Mouse (Mus musculus): Measurements from ENCODE around the gene Ly6g6f.

The Ly6g6f gene

DNA sequence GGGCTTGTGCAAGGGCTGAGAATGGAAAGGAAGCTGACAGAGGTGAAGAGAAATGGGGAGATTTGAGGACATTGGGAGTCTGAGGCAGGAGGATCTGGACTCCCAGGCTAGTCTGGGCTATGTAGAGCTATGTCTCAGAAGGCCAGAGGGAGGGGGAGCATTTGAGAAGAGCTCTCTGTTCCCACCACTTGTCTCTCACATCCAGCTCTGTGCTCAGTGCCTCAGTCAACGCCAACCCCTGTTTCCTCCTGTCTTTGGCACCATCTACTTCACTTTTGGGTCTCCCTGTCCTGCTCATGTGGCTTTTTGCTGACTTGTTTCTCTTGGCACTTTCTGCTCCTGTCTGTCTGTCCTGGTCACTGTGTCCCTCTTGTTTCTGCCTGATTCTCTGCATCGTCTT is 8.1 kb downstream of the Ly6g6f start:
- DNase-seq = no peak

DNA sequence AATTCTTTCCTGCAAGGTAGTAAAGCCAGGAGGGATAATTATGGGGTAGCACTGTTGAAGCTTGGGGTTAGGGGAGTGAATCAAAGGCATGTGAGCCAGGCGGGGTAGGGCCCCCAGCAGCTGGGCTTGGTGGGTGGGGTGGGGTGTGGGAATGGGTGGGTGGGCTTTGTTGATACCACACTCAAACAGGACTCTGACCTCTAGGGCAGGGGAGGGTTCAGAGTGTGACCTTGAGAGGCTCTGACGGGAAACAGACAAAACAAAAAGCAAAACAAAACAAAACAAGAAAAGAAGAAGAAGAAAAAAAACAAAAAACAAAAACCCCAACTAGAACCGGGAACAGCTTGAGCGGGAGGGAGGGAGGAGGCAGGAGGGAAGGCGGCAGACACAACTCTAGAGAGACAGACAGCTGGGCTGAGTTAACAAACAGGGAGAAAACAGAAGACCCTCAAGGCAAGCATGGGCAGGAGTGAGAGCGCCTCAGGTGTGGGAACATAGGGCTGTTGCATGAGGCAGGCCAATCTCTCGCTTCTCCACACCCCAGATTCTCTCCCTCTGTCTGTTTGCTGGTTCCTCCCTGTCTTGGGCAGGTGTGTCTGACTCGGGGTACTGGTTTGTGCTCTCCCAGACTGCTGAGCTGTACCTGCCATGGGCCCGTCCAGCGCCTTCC is 8.8 kb downstream of the Ly6g6f start, which contains the start of gene Ly6g6e:
Ly6g6e (plus strand) TSS at position 396 of the 670 bp plus-strand sequence.
- DNase-seq = no peak

DNA sequence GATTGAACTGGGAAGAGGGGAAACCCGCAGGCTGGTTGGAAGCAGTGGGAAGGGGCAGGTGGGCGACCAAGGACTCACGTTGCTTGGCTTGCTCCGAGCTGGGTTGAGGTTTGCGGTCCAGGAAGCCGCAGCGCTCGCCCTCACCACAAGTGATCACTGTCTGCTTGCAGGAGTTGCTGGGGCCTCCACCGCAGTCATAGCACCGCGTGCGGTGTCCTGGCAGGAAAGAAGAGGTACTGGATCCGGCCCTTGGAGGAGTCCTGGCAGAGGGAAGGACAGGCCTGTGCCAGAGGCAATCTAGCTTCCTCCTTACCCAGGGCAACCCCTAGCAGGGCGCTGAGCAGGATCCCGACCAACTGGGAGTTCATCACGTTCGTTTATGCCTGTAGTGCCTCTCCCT is 11.3 kb downstream of the Ly6g6f start:
- DNase-seq = peak; percentile 22

DNA sequence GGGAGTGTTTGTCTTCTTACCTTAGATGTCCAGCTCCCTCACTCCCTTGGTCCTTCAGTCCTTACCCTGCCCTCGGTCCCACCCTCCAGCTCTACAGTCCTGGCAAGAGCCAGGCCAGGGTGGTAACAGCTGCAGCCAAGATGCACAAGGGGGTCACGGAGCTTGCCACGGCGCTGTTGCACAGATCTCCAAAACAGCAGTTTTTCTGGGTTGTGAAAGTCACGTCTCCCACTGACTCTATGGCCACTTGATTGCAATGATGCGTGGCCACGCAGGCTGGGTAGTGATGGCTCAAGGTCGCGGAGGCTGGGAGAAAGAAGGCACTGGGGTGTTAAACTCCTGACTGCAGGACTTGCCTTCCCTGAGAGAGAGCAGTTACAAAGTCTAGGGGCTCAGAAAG is 14.0 kb downstream of the Ly6g6f start:
- DNase-seq = no peak

DNA sequence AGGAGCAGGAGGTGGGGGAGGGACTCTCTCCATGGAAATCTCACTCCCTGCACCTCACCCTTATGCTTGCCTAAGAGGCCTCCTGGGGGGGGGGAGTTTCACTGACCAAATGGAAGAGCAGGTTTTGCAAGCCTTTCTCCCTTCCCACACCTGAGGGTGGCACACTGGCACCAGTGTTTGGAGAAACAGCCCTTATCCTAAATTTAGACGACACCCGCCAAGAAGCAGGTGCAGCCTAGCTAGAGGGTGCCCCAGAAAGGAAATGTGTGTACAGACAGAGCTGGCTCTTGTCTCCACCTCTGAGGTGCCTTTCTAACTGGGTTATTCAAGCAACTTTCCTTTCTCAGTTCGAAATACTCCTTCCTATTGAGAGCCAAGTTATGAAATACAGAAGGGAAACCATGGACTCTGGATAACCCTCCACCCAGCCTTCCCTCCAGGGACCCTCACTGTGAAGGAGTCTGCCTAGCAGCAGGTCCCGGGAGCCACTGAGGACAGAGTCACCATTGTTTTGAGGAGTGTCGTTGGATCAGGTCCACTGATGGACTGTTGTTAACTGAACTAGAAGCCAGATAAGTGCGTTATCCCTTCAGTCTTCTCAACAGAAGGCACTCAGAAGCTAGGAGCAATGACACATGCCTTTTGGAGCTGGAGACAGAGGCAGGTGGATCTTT is 14.7 kb downstream of the Ly6g6f start:
- DNase-seq = peak; percentile 68

DNA sequence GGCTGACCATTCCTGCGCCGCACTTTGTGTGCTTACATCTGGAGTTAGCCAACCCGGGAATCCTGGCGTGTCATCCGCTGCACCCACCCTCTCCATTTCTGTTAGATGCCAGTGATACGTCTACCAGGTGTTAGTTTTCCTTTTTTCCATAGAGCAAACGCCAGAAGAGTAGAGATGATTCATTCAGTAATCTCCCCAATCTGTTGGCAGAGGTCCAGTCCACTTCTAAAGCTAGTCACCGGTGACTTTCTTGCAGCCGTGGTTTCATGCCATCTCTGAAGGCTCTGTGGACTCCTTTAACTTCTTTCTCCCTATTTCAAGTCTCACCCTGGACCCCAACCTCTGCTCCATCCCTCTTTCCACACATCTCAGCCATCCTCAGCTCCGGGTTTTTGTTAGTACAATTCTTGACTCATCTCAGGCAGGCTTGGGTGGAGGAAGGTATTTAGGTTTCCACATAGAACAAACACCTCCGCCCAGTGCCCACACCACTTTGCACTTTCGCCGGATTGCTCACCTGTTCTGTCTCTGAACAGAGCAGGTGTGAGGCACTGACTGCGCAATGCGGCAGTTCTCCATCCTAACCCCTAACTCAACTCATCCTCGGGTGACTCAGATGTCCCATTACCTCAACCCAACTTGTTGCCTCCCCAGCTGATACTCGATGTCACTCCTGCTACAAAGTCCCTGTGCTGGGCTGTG is 17.0 kb downstream of the Ly6g6f start:
- no peak for DNase-seq

DNA sequence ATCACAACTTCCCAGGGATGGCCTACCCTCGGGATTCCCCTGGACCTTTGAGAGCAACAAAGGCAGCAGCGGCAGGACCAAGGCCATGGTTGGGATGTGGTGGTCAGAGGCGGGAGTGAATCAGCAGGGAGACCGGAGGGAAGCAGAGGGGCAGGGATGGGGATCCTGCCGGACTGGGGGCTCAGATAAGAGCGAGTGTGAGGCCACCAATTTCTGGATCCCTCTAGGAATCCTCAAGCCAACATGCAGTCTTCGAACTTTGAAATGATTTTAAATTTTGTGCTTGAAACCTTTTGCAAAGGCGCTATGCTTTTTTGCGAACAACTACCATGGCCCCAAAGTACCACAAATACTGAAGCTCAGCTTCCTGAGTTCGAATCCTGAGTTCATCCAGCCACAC is 19.3 kb downstream of the Ly6g6f start, which contains the start of gene Mpig6b:
Mpig6b (minus strand) TSS at position 101 of the 400 bp plus-strand sequence.
- DNase-seq = no peak

DNA sequence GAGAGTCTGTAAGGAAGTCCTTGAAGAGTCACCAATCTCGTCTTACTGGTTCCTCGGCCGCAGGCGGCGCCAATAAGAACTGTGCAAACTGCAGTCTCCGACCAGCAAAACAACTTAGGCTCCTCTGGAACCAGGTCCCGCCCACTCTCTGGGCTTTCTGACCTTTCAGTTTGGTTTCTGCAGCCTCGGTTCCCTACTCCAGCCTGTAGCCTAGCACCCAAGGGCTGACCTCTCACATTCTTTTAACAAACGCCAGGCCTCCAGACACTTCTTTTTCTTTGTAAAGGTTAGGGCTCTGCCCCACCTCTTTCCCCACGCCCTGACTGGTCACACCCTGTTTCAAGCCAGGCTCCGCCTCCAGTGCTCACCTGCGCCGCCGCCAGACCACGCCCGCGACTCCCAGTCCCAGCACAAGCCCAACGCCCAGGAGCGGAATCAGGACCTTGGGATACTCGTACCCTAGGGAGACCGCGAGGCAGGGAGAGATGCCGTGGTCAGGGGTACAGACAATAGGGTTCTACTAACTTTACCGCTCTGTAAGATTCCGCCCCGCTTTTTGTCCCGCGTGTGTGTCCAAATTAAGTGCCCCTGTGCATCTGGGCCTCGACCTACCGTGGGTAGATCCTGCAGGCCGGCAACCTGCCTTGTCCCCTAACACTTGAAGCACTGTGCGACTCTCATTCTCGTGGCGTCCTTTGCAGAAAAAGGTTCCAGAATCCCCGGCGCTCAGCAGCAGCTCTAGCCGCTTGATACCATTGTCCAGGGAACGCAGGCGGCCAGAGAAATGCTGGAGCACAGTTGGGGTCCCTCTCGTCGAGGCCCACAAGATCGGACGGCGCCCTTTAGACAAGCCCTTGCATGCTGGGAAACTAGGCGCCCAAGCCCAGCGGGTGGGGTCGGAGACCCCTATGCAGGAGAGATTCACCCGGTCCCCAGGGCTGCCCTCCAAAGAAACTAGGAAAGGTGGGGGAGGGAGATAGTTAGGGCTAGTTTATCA is 20.2 kb downstream of the Ly6g6f start, which contains the start of gene Ly6g6c:
Ly6g6c (plus strand) TSS at position 438 of the 997 bp plus-strand sequence.
- no peak for DNase-seq

DNA sequence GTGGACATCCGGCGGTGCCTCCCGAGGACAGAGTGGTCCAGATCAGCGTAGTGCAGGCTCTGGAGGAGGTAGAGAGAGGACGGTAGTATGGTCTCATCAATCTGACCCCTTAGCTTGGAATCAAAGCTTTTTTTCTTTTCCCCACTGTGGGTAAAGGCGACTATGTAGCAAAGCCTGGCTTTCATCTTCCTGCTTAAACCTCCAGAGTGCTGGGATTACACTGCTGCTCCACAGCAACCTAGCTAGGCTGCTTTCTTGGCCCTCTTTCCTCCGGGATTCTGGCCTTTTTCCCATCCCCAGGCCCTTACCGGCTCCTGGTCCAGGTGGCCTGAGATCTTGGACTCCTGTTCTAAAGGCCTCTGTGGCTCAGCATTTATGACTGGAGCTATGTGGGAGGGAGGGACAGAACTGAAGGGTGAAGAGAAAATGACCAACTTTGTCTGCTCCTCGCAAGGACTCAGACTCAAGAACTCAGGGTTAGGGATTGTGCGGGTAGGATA is 21.0 kb downstream of the Ly6g6f start:
- no peak for DNase-seq

DNA sequence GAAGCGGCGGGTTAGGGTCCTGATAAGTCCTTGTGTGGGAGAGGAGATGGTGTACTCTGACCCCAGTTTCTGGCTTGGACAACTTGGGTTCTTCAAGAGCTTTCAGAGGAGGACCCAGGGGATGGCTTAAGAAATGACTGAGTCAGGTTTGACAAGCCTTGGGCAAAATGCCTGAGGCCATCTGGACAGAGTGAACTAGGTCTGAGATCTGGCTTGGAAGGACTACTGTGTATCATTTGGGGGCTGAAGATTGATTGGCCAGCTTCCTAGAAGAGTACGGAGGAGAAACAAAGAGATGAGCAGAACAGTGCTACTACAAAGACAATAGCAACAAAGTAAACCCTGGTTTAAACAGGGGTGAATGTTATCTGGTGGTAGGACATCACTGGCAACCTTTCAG is 21.9 kb downstream of the Ly6g6f start:
- no peak for DNase-seq

DNA sequence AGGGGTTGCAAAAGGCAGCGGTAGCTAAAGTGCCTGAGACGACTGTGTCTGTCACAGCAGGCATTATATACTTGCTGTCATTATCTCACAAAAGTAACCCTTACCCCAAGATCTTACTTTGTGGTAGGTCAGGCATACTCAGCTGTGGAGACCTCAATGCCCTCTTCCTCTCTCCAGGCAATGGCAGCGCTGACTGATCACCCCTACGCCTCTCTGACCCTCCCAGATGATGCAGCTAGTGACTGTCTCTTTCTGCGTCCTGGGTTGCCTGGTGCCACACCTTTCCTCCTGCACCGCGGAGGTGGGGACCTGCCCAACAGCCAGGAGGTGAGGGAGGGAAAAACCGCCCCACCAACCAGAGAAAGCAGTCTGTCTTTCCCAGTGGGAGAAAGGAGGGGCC is 24.1 kb downstream of the Ly6g6f start:
- DNase-seq = no peak

DNA sequence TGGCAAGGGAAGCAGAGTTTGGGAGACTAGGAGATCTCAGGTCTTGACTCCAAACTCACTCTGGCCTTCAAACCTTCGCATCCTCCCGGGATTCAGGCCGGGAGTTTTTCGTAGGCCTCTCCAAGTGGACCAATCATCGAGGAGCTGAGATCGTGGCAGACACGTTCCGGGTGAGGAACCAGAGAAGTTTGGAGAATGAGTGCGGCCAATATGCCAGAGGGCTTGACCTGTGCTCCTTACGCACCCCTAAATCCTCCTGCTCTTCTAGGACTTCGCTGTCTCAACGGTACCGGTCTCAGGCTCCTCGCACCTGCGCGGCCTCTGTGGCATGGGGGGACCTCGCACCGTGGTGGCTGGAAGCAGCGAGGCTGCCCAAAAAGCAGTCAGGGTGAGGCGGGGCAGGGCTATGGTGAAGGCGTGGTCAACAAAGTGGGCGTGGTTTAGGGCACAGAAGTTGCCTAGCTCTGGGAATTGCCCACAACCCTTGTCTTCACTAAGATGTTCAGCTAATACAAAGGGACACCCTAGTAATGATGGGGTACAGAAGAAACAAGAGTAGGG is 24.6 kb downstream of the Ly6g6f start:
- no peak for DNase-seq

DNA sequence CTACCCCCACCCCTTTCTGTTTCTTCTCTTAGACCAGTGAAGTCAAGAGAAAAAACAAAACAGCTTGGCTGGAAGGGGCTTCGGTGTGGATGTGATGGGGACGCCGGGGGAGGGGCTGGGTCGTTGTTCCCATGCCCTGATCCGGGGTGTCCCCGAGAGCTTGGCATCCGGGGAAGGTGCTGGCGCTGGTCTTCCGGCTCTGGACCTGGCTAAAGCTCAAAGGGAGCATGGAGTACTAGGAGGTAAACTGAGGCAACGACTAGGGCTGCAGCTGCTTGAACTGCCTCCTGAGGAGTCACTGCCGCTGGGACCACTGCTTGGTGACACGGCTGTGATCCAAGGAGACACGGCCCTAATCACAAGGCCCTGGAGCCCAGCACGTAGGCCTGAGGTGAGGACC is 25.3 kb downstream of the Ly6g6f start:
- DNase-seq = no peak

DNA sequence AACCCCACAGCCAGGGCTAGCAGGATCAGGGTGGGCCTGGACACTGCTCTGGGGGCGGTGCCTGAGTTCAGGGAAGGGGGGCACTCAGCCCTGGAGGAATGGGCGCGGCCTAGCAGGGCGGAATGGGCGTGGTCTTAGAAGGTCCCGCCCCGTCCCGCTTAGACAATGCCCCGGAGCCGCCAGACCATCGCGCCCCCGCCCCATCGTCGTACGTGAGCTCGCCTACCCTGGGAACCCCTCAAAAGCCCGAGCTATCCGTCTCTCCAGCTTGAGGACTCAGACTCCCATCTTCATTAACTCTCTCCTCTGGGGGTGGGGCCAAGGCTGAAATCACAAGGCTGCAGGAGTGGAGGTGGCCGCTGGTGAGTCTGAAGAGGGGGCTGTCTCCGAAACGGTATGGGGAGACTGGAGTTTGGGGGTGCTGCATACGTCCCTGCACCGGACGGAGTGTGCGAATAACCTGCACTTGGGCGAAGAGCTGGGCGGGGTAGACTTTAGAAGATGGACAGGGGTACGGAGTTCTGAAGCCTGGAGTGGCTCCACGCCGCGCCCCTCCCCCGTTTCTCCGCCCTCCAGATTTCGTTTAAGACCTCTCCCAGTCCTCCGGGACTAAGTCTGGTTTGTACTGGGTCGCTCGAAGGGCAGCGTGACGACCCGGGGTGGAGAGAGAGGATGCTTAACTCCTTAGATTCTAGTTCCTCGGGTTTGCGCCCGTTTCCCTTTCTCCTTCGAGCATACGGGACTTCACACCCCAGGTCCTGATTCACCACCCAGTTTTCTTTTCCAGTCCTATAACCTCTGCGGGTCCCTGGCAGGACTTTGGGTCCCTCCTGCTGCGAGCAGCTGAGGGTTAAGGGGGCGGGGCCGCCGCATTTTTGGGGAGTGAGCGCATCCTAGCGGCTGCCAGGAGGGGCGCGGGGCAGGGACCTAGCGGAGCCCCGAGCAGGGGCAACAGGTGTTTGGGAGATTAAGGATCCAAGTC is 26.2 kb downstream of the Ly6g6f start, which contains the start of gene Ddah2:
Ddah2 (plus strand) TSS at position 125 of the 982 bp plus-strand sequence.
- DNase-seq = peak; percentile 93

DNA sequence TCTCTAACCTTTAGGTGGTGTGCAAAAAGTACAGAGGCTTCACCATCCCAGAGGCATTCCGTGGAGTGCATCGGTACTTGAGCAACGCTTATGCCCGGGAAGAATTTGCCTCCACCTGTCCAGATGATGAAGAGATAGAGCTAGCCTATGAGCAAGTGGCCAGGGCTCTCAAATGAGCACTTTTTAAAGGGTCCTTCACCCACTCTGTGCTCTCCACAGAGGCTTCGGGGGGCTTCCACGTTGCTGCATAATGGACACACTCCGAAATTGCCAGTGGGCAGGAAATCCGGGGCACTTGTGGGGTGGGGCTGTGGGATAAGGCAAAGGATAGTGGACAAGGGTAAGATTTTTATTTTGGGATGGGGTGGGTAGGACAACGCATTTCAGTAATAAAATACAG is 27.1 kb downstream of the Ly6g6f start:
- no peak for DNase-seq

DNA sequence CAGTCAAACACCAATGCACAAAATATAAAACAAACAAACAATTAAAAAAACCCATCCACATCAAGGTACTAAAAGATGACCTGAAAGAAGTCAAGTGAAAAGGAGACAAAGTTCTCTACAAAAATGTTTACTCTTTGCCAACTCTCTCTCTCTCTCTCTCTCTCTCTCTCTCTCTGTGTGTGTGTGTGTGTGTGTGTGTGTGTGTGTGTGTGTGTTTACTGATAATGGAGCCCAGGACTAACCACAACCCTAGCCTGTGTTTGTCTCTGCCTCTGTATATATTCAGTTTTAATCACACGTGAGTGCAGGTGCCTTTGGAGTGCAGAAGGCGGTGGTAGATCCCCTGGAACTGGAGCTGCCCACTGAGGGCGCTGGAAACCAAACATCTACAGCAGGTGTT is 28.3 kb downstream of the Ly6g6f start:
- DNase-seq = no peak

DNA sequence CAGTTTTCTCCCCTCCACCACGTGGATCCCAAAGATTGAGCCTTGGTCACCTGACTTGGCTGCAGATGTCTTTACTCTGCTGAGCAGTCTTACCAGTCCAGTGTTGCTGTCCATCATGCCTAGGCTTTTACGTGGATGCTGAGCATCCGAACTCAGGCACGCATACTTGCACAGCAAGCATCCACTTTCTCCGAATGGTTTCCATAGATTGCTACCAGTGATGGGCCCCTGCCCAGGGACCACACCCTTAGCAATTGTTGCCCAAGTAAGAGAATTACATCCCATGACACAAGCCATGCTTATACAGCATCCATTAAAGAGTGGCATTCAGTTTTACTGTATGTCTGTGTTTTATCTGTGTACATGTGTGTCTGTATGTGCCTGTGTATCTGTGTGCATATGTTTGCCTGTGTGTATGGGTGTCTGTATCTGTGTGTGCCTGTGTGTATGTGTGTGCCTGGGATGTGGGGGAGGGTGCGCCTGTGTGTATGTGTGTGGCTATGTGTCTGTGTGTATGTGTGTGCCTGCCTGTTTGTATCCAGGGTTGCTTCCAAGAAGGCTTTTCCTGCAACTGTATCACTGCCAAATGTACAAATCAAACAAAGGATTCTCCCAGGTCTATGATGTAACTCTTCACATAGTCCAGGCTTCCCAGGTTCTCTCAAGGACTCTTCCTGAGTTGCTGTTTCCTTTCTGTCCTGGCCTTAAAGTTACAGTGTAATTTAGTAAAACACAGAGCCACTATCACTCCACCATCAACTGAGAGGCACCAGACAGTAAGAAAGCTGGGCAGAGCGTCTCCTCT is 29.5 kb downstream of the Ly6g6f start:
- DNase-seq = no peak

DNA sequence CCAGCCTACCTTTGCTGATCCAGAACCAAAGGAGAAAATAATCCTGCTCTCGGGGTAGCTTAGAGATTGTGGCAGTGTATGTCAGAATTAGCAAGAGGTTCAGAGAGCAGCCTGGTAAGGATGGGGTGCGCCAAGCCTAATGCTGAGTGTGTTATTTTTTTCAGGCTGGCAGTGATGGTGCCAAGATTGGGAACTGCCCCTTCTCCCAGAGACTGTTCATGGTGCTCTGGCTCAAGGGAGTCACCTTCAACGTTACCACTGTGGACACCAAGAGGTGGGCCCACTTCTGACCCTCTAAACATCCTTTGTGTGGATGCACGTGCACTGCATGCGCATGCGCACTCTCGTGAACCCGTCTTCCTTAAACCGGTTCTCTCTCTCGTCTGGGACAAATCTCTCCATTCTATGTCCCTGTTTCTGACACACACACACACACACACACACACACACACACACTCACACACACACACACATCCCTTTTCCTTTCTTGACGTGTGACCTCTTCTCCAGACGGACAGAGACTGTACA is 33.1 kb downstream of the Ly6g6f start:
- DNase-seq = no peak
